Mouse (Mus musculus): ENCODE measurements around the gene Ptprr. TPM values are rescaled to one million over a fixed set of nuclear protein-coding genes. Genes with fewer than 3 reads are reported as not detected.

Ptprr gene
- total RNA-seq, 2 experiments from 2014 or later = 1.0 TPM; not detected in 1

DNA sequence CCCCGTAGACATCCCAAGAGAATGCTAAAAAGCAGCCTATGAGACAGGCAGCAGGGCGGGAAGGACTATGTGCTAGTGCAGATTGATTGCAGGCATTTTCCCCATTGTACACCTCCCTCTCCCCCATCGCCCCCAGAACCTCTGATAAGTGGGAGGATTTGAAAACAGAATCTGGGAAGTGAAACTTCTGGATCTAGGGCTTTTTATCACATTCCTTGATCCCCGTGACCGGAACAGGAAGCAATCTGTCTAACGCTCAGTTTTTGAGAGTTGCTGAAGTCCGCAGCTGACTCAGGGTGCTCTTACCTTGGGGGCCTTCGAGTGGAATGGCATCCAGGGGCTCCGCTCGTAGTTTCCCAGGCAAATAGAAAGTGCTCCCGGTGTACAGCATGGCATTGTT, 246.5 kb downstream of the Ptprr start:
- no peak for ATAC-seq (ENCODE audit: poor library complexity, severe bottlenecking)

GRCm38 (mm10) chr10:116266561-116267433, 248.8 kb downstream of the Ptprr start:
- no peak for ATAC-seq (ENCODE audit: poor library complexity, severe bottlenecking)

DNA sequence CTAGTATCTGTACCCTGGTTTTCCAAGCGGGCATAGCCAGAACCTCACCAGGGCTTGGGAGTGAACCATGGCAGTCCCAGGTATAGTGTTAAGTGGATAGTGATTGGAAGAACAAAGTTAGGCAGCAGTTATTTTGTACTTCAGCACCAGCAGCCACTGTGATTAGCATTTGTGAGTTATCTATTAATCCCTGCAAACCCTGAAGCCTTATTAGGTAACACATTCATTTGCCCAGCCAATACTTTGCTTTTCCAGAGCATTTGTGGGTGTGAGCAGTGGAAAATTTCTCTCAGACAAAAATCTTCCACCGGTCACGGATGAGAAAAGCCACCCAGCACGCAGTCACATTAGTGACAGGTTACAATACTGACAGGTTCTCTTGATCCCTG, 249.4 kb downstream of the Ptprr start:
- ATAC-seq (ENCODE audit: poor library complexity, severe bottlenecking) = no peak

DNA sequence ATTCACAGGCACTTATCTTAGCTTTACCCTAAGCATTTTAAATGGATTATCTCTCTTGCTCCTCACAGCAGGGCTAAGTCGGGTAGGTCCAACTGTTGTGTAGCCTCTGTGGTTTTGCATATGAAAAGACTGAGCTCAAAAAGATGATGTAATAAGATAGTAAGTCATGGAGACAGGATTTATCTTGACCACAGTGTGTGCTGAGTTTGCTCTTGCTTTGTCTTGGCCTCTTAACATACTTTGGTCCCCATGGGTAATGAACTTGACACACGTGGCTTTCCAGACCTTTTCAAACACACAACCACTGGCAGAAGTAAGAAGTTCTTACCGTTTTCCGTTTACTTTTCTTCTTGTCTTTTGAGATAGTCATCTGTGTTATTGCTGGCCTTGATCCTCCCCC, 250.3 kb downstream of the Ptprr start:
- ATAC-seq (ENCODE audit: poor library complexity, severe bottlenecking) = no peak

DNA sequence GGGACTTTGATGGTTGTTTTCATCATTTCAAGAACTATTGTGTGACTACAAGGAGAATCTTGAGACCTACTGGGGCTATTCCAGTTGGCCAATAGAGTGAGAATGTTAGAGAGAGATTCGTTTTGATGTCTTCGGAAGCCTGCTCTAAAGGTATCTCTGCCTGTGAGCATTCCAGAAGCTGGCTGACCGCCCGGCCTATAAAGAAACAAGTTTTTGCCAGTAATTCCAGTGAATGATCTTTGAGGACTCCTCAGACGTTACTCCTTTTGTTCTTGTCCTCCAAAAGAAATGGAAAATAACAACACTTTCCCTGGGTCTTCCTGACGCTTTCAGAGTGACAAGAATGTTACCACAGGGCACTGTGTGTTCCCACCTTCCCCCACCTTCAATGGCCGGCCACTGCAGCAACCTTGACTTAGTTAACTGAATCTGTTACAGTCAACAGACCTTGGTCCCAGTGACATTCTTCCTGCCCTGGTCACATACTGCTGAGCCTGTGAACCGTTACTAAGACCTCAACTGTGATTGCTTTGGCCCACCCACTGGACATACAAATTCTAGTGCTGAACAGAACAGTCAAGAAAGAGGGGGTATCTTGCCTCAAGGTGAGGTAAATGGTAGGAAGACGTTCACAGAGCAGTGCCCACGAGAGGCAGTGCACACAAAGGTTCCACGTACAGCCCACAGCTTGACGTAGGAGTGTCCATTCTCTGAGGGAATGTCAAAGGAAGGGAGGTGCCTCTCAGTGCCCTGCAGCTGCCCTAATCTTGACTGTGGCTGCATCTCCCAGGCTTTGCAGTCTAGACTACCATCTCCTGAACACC, 252.8 kb downstream of the Ptprr start:
- no peak for ATAC-seq (ENCODE audit: poor library complexity, severe bottlenecking)

DNA sequence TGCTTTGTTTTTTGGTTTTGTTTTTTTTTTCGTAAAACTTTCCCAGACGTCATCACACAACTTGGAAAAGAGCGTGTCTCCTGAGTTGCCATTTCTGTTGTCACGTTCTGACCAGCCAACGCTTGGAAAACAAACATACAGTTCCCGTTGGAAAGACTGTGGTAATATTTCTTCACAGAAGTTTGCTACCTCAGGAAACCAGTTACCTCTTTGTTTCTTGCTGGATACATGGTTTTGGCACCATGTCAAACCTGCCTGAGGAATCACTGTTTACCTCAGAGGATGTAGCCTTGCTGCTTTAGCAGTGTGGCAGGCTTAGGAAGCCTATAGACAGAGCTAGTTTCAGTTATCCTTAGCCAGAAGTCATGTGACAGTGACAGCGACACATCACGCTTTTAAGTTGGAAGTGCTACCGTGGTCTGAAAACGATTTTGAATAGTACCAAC, 253.5 kb downstream of the Ptprr start:
- ATAC-seq (ENCODE audit: poor library complexity, severe bottlenecking) = no peak

GRCm38 (mm10) chr10:116272156-116272555, 254.1 kb downstream of the Ptprr start:
- no peak for ATAC-seq (ENCODE audit: poor library complexity, severe bottlenecking)

GRCm38 (mm10) chr10:116275280-116275679, 257.3 kb downstream of the Ptprr start, which contains the start of gene Ptprb:
Gene Ptprb, plus strand, starts transcription at chr10:116275523.
- no peak for ATAC-seq (ENCODE audit: poor library complexity, severe bottlenecking)

DNA sequence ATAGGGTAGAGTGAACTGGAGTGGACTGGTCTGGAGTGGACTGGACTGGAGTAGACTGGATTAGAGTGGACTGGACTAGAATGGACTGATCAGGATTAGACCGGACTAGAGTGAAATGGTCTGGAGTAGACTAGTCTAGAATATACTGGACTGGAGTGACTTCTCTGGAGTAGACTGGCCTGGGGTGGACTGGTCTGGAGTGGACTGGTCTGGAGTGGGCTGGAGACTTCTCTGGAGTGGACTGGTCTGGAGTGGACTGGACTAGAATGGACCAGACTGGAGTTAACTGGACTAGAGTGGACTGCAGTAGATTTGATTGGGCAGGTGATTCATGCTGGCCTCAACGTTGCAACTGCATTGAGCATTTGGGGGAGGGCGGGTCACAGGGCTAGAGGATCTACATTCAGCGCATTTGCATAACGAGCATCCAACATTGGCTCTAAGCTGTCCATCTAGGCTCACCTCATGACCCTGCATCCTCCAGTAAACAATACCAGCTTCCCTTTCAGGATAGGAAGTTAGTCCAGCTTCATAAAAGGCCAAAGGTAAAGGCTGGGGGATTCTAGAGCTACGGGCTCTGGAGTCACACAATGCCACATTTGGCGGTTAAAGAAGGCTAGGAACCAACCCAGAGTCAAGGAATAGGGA, 268.8 kb downstream of the Ptprr start:
- ATAC-seq (ENCODE audit: poor library complexity, severe bottlenecking) = no peak

DNA sequence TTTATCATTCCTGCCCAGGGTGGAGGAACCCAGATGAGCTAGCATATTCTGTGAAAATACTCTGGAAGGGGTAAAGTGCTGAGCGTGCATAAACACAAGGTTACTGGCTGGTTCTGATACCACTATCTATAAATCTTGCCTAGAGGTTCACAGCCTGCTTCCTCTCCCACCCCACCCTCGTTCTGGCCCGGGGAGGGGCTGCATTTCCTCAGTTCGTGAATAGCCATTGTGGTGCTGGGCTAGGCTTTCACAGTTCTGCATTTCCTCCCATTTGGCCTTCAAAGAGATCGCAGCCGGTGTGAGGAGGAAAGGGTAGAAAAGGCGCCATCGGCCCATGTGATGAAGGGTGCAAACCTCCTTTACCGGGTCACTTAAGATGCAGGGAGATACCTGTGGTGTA, 270.1 kb downstream of the Ptprr start:
- ATAC-seq (ENCODE audit: poor library complexity, severe bottlenecking) = peak; percentile 48

DNA sequence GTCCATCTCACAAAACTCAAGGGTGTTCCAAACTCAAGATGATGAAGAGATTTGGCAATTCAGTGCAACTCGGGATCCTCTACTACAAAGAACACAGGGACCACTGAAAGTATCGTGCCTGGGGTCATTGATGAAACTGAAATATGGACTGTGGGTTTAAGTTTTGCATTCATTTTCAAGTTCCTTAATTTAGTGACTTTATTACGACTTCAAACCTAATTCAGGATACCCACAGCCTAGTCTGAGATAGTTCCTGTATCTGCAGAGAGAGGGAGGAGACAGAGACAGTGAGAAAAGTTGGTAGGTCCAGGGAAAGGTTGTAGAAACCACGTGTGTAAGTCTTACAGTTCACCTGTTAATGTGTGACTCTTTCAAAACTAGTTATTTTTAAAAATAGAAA, 272.5 kb downstream of the Ptprr start:
- peak; percentile 41 for ATAC-seq (ENCODE audit: poor library complexity, severe bottlenecking)

GRCm38 (mm10) chr10:116291153-116291755, 273.2 kb downstream of the Ptprr start:
- ATAC-seq (ENCODE audit: poor library complexity, severe bottlenecking) = no peak

GRCm38 (mm10) chr10:116296439-116296838, 278.4 kb downstream of the Ptprr start:
- no peak for ATAC-seq (ENCODE audit: poor library complexity, severe bottlenecking)

GRCm38 (mm10) chr10:116297854-116298253, 279.8 kb downstream of the Ptprr start:
- no peak for ATAC-seq (ENCODE audit: poor library complexity, severe bottlenecking)

- ATAC-seq (ENCODE audit: poor library complexity, severe bottlenecking) = no peak
These were observed 282.8 kb downstream of the Ptprr start for GRCm38 (mm10) chr10:116300824-116301223.

DNA sequence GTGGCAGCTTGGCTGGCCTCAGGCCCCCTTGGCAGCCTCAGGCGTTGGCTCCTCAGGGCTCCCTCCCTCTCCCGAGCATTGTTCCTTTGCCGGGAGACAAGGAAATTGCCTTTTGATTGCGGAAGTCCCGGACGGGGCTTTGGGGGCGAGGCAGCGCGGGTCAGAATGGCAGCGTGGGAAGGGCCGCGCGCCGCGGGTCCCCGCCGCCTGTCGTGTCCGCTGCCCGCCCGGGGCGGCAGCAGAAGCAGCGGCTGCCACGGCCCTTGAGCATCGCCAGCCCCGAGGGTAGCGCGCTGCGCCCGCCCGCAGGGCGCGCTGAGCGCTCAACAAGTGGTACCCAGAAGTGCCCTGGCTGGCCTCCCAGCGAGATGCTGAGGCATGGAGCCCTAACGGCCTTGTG, 283.2 kb downstream of the Ptprr start:
- ATAC-seq (ENCODE audit: poor library complexity, severe bottlenecking) = no peak

- ATAC-seq (ENCODE audit: poor library complexity, severe bottlenecking) = no peak
These were observed 286.3 kb downstream of the Ptprr start for GRCm38 (mm10) chr10:116304355-116304754.

GRCm38 (mm10) chr10:116309460-116309859, 291.4 kb downstream of the Ptprr start:
- no peak for ATAC-seq (ENCODE audit: poor library complexity, severe bottlenecking)

- ATAC-seq (ENCODE audit: poor library complexity, severe bottlenecking) = no peak
These were observed 292.6 kb downstream of the Ptprr start for GRCm38 (mm10) chr10:116310516-116311210.

DNA sequence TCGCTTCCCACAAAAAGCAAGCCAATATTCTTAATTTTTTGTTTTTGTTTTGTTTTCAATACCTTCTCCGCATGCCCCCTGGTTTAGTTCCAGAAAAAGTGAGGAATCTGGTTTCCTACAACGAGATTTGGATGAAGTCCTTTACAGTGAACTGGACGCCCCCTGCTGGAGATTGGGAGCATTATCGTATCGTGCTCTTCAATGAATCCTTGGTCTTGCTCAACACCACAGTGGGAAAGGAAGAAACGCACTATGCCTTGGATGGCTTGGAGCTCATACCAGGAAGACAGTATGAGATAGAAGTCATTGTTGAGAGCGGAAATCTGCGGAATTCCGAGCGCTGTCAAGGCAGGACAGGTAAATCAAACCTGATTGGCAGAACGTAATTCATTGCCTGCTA, 301.2 kb downstream of the Ptprr start:
- ATAC-seq (ENCODE audit: poor library complexity, severe bottlenecking) = peak; percentile 69
